Mouse (Mus musculus) kidney, postnatal 25 days (tissue): ENCODE results near the gene Gxylt1.
"Not testable (repeated sequence)": the region's sequence is repeated elsewhere in the genome, so short reads cannot be mapped to it uniquely, and the experiment has no call there.

ENCODE experiments used
- DNase-seq, 2 experiments: peaks; one replicate each; pipeline ENCODE4 v3.0.0; 2021; ENCODE audit warnings: mixed read lengths in 2 of 2

Gxylt1 gene

DNA sequence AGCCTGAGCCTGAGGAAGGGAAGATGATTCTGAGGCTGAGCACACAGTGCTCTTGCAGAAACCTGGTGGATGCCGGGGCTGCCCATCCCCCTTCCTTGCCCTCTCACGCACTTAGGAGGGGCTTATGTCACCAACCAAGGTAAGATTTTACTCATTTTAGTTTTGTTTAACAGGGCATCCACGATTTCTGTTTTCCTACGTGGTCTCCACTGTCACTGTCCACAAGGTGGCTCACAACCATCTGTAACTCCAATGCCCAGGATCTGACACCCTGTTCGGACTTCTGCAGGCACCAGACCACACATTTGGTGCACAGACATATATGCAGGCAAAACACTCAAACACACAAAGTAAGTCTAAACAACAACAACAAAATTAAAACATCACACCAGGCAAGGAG is 12.2 kb downstream of the Gxylt1 start:
- no peak for DNase-seq

GRCm38 (mm10) chr15:93262274-93262673 is 12.7 kb downstream of the Gxylt1 start:
- DNase-seq: no peak

DNA sequence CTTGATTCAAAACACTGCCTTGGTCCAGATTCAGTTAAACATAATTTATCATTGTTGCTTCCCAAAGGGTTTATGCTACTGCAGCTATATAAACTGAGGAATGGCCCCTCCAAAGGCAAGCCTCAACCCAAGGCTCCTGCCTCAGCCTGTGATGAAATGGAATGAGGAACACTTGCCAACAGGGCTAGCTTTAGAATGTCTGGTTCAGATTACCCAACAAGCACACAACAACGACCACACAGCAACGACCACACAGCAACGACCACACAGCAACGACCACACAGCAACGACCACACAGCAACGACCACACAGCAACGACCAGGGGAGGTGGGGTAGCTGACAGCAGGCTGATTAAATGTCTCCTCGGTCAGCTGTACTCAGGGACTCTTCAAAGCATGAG is 15.0 kb downstream of the Gxylt1 start:
- DNase-seq: no peak

GRCm38 (mm10) chr15:93255295-93255694 is 19.7 kb downstream of the Gxylt1 start:
- peak in 1 of 2 experiments; percentile 53 for DNase-seq

DNA sequence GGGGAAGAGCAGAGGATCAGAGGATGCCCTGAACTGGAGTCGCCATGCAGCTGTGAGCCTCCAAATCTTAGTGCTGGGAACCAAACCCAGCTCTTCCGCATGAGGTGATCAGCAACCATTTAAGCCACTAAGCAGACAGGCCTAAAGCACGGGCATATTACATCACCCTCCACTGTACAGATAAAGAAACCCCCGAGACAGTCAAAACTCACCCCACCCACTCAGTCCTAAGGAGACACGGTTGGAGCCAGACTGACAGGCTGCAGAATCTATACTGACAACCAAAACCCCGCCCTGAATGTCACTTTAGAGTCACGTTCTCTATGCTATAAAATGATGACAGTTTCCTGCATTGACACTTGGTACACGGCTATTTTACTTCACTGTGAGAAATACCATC is 21.8 kb downstream of the Gxylt1 start:
- DNase-seq: no peak

DNA sequence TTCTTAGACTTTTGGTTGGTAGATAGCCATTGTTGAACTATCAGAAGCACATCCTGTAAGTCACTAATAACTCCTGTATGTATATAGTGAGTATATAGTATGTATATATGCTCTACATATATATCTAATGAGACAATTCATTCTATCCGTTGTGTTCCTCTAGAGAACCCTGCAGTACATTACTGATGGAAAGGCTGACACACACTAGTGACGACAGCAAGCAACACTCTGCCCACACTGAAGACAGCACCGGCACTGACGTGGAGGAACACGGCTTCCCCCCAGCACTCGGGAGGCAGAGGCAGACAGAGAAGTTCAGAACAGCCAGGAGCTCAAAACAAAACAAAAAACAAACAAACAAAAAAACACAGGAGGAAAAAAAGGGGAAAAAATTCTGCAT is 22.6 kb downstream of the Gxylt1 start:
- no peak for DNase-seq

DNA sequence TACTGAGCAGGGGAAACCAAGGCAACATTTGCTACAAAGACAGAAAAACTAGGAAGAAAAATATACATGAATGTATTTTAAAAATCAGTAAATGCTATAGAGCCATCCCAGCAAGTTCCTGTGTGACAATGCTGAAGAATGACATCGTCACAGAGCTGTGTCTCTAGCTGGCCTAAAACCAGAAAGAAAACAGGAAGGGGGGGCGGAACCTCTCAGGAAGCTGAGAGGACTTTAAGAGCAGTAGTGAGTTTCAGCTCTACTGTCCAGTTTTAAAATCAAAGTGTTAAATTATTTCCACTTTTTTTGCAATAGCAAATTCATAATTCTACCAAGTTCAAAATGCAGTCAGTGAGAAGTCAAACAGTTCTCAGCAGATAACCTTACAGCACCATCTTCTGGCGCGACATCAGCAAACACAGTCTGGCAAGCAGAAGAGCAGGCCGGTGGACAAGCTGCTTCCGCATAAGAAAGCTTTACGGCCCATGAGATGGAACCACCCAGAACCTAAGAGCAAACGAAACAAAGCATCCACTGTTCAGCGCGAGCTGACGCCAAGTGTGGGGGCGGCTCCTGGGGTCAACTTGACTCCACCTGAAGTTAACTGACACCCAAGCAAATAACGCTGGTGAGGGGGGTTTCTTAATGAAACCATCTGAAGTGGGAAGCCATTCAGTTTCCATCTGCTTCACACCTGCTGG is 23.3 kb downstream of the Gxylt1 start:
- peak in 1 of 2 experiments; percentile 33 for DNase-seq

GRCm38 (mm10) chr15:93243202-93243601 is 31.8 kb downstream of the Gxylt1 start:
- no peak for DNase-seq

GRCm38 (mm10) chr15:93236456-93236855 is 38.5 kb downstream of the Gxylt1 start:
- not testable (repeated sequence) for DNase-seq

DNA sequence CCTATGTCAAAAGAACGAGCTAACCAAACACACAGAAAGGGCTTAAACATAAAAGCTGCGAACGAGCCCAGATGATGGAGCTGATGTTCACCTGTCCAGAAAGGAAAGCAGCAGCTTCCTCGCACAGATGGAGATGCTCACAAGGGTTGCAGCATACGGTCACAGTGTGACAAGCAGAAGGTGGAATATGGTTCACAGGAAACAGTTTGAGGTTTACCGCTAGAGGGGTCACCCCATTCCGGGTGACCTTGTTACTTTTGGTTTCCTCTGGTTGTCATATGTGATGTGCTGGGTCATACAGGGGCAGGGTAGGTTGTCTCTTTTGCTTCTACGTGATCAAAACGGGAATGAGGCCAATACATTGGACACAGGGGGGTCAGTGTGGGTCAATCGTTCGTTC is 46.0 kb downstream of the Gxylt1 start:
- no peak for DNase-seq

- no peak for DNase-seq
These were observed 46.6 kb downstream of the Gxylt1 start for GRCm38 (mm10) chr15:93228375-93228774.

DNA sequence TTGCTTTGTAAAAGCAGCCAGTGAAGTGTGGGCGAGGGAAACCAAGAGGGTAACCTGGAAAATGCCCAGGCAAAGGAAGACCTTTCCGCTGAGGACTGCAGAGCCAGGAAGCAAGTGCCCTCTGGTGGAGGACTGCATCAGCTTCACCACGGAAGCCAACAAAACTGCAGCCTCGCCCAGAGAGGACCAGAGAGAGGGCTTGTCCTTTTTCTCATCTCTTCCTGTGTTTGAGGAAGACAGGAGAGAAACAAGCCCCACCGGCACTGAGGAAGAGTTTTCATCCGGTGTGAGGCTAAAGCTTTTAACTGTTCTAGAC is 47.3 kb downstream of the Gxylt1 start:
- DNase-seq: peak; percentile 46 to 51

GRCm38 (mm10) chr15:93226930-93227763 is 47.8 kb downstream of the Gxylt1 start:
- no peak for DNase-seq

GRCm38 (mm10) chr15:93222475-93222874 is 52.5 kb downstream of the Gxylt1 start:
- DNase-seq: peak in 1 of 2 experiments; percentile 26

DNA sequence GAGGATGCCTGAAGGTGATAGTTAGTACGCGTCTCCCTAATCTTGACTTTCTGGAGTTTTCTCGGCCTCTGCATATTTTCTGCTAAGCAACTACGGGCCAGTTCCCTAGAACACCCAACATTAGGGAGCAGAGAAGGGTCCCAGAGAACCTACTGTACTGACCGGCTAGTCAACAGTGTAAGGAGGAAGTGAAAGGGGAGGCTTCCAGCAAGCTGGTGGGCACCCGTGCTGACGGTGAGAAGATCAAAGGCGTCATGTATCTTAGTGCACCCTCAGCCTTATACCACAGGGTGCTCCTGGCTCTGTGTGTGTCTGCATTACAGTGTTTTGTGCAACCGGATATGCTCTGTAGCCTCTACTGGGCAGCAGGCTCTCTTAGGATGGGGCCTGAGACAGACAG is 62.4 kb downstream of the Gxylt1 start:
- no peak for DNase-seq

- DNase-seq: no peak
These were observed 70.1 kb downstream of the Gxylt1 start for GRCm38 (mm10) chr15:93204861-93205260.

DNA sequence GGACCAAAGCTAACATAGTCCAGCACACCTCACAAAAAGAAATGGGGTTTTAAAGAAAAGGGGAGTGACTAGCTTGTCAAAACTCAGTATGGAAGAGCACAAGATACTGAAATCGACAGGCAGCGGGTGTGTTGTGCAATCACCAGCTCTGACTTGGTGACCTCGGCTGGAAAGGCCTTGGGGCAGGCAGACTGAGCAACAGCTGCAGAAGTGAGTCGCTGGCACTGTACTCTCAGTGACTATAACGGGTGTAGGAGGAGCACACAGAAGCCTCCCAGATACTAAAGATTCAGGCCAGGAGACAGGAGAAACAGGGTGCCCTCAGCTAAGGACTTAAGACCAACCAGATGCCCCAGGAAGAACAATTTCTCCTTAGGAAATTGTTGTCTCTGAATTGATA is 73.0 kb downstream of the Gxylt1 start:
- no peak for DNase-seq

DNA sequence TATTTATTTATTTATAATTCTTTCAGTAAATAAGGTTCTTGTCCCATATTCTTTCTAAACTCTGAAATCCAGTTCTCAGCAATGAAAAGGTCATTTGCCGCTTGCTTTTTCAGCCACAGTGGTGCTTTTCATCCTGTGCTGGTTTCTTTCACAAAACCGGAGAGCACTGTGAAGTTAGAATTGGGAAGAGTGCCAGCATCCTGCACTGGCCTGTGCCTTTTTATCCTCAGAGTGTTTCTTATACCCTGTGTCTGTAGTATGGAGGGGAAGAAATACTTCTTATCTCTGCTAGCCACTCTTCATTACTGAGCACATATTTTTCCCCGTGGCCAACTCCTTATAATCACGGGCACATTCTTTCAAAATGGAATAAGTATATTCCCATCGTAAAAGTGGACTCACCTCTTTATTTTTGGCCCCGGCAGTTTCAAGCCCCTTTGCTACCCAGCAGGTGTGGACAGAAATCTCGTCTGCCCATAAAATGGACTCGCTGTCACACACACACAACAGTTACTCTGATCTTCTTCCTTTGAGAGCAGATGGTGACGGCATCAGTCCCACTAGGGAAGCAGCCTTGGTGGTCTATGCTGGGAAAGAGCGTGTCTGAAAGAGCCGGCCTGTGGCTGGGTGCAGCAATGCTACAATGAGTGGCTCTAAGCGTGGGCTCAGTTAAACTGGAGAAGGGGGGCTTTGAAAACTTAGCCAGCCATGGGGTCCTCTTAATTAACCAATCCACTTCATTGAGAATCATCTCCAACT is 83.4 kb downstream of the Gxylt1 start:
- no peak for DNase-seq
